Mouse (Mus musculus) midbrain, embryonic 11.5 days (tissue): Measurements from ENCODE around the gene Golga5. TPM values are rescaled to one million over a fixed set of nuclear protein-coding genes. Genes with fewer than 3 reads are reported as not detected.

ENCODE experiments used
- ATAC-seq: fragments of 200-750 bp; cut with Nextera tagmentation; 2 replicates; pipeline ENCODE4 v1.8.0; 2017; ENCODE audit warnings: moderate TSS enrichment, moderate library complexity; ENCODE audit not compliant: low FRiP score
- DNase-seq: peaks from one replicate; pipeline ENCODE4 v3.0.0; 2015; ENCODE audit warnings: low spot score; ENCODE audit errors: missing footprints
- H3K27ac ChIP-seq: fragments of 300-500 bp; sonication (generic); 2 replicates; pipeline ENCODE4 v1.5.1; 2014; ENCODE audit warnings: low read depth, low read length
- H3K27me3 ChIP-seq: fragments of 300-500 bp; sonication (generic); 2 replicates; pipeline ENCODE4 v1.6.1; 2014; ENCODE audit warnings: mild to moderate bottlenecking, low read length, moderate library complexity, mixed read lengths; ENCODE audit not compliant: control insufficient read depth, insufficient read depth
- H3K36me3 ChIP-seq: fragments of 300-500 bp; sonication (generic); 2 replicates; pipeline ENCODE4 v1.6.1; 2014; ENCODE audit warnings: mild to moderate bottlenecking, low read length, moderate library complexity, mixed read lengths; ENCODE audit not compliant: control insufficient read depth, insufficient read depth
- H3K4me1 ChIP-seq: fragments of 300-500 bp; sonication (generic); 2 replicates; pipeline ENCODE4 v1.6.1; 2014; ENCODE audit warnings: low read length; ENCODE audit not compliant: control insufficient read depth, insufficient read depth
- H3K4me2 ChIP-seq: fragments of 300-500 bp; sonication (generic); 2 replicates; pipeline ENCODE4 v1.6.1; 2014; ENCODE audit warnings: mild to moderate bottlenecking, moderate library complexity
- H3K4me3 ChIP-seq: fragments of 300-500 bp; sonication (generic); 2 replicates; pipeline ENCODE4 v1.5.1; 2014; ENCODE audit warnings: low read depth, low read length
- H3K9ac ChIP-seq: fragments of 300-500 bp; sonication (generic); 2 replicates; pipeline ENCODE4 v1.6.1; 2014; ENCODE audit warnings: low read length
- H3K9me3 ChIP-seq: fragments of 300-500 bp; sonication (generic); 2 replicates; pipeline ENCODE4 v1.6.1; 2016; ENCODE audit warnings: low read length; ENCODE audit not compliant: control insufficient read depth
- WGBS: fragments of 180-500 bp; shearing (Covaris S2); extraction: QIAGEN DNeasy Blood & Tissue Kit; methylation state at CpG from one replicate; pipeline ENCODE4 v1.1.7; 2014; 5-methylcytosine and 5-hydroxymethylcytosine counted together
- polyA plus RNA-seq: library from polyadenylated mRNA; unstranded; fragments of >200 nt; fragmentation: Nextera tagmentation; extraction: Ambion mirVana; gene quantifications from 2 replicates; pipeline ENCODE4 v1.2.1, GENCODE M21; 2014

Gene Golga5
- polyA plus RNA-seq, 1 experiment from 2014 or later = 31.6 TPM

DNA sequence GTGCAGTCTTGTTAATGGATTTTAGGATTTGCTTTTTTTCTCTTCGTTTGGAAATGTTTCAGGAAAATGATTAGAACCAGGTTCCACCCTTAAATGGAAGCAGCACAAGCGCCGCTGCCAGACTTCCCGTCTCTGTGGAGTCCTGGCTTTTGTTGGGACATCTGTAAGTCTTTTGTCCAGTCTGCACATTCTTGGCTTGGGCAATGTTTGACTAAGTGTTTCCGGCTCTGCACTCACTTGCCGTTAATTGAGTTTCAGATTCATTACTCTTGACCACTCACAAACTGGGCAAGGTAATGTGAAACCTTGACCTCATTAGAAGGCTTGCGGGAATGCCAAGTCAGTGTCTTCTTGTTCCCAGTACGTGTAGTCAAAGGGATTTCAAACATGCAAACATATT, 29.8 kb downstream of the Golga5 start:
- Histone ChIP-seq H3K4me2 (no peak overlapping the region), H3K36me3 (no peaks in the 10 kb centered on the region), H3K9ac (no peak overlapping the region), H3K4me3 (no peak overlapping the region), H3K27me3 (no peaks in the 10 kb centered on the region), H3K4me1 (no peaks in the 10 kb centered on the region), H3K9me3 (no peaks in the 10 kb centered on the region), H3K27ac (no peak overlapping the region)
- no peak for DNase-seq
- no peak for ATAC-seq
- WGBS = 77% methylated on average over 8 of the region's 8 CpGs

DNA sequence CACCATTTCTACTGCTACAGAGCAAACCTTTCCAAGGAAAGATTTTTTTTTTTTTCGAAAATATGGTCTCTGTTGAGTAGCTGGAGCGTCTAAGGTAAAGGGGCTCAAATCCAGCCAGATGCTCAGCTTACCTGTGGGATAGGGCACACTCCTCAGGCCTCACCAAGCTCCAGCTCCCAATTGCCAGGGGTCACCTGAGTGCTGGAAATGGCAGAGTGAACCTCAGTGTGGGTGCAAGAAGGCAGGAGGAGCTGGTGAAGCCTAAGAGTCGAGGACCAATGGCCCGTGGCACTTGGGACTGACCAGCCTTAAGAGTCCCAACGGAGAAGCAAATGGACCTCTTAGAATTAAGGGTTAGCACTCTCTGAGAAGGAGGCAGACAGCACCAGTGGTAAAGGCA, 30.3 kb downstream of the Golga5 start:
- no peak overlapping the region for H3K4me2 ChIP-seq
- no peaks in the 10 kb centered on the region for H3K36me3 ChIP-seq
- no peak overlapping the region for H3K9ac ChIP-seq
- DNase-seq (no peak), ATAC-seq (no peak)
- H3K9me3 ChIP-seq = no peaks in the 10 kb centered on the region
- H3K27me3 ChIP-seq = no peaks in the 10 kb centered on the region
- WGBS = 91% methylated on average over 5 of the region's 5 CpGs
- H3K4me3 ChIP-seq = no peak overlapping the region
- H3K27ac ChIP-seq = no peak overlapping the region
- H3K4me1 ChIP-seq = no peaks in the 10 kb centered on the region

DNA sequence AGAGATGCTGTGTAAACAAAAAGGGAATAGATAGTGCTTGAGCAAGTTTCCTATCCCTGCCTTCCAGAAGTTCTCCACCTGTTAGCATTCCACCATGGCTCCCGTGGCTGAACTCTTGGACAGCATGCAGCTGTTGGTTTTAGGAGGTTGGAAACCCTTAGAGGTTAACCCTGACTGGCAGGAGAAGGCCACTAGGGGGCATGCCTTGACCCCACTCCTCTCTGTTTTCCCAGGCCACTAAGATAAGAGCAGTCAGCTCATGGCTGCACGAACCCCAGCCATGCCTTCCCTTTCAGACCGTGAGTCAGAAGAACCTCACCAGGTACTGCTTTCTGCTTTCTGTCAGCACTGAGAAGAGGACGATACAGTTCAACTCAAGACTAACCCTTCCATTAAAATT, 30.8 kb downstream of the Golga5 start:
- DNase-seq (no peak), ATAC-seq (no peak)
- H3K9me3 ChIP-seq = no peaks in the 10 kb centered on the region
- no peaks in the 10 kb centered on the region for H3K36me3 ChIP-seq
- H3K9ac ChIP-seq = no peak overlapping the region
- no peaks in the 10 kb centered on the region for H3K4me1 ChIP-seq
- H3K27me3 ChIP-seq = no peaks in the 10 kb centered on the region
- H3K4me2 ChIP-seq = no peak overlapping the region
- H3K4me3 ChIP-seq = no peak overlapping the region
- WGBS = 70% methylated on average over 4 of the region's 4 CpGs
- no peak overlapping the region for H3K27ac ChIP-seq

DNA sequence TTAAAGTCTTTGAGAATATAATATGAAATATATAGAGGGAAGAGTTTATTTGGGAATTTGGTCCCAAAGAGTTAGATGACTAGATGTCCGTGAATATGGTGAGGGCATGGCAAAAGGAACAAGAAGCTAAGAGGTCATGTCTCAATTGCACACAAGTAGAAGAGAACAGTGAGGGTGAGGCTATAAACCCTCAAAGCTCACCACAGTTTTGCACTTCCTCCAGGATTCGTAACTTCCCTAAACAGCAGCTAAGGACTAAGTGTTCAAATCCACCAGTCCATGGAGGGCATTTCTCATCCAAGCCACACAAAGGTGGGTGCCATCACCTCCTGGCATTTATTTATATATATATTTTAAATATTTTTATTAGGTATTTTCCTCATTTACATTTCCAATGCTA, 32.1 kb downstream of the Golga5 start:
- no peaks in the 10 kb centered on the region for H3K4me1 ChIP-seq
- H3K9ac ChIP-seq = no peak overlapping the region
- DNase-seq (no peak), ATAC-seq (no peak)
- H3K36me3 ChIP-seq = no peaks in the 10 kb centered on the region
- 95% methylated on average over 2 of the region's 2 CpGs for WGBS
- no peak overlapping the region for H3K27ac ChIP-seq
- H3K27me3 ChIP-seq = no peaks in the 10 kb centered on the region
- no peaks in the 10 kb centered on the region for H3K9me3 ChIP-seq
- no peak overlapping the region for H3K4me2 ChIP-seq
- no peak overlapping the region for H3K4me3 ChIP-seq

DNA sequence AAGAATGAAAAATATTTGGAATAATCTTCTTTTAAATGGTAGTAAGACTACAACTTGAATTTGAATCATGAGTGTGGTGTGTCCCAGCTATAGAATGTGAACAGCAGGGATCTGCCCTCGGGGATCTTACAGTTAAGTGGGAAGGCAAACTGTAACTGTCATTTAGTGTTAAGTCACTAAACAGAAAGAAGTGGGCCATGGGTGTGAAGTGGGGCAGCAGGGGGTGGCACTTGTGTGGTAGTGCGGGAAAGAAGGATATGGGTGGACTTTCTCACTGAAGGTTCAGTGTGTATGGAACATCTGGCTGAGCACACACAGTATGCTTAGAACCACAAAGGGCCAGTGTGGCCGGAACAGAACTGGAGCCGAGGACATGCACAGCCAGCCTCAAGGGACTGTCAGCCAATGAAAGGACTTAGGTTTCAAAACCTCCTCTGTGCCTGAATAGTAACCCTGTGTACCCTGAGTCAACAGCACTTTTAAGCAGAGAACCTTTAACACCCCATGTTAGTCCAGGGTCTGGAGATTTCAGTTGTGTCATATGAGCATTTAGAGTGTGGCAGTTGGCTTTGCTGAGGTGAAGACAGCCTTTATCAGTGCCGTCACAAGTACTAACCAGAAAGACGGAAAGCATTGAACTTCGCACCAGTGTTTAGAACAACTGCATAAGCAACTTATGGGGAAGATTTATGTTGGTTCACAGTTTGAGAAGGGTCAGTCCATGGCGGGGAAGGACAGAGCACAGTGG, 33.1 kb downstream of the Golga5 start:
- ATAC-seq = no peak
- H3K4me2 ChIP-seq = no peak overlapping the region
- no peaks in the 10 kb centered on the region for H3K4me1 ChIP-seq
- no peak for DNase-seq
- H3K27me3 ChIP-seq = no peaks in the 10 kb centered on the region
- no peak overlapping the region for H3K9ac ChIP-seq
- no peaks in the 10 kb centered on the region for H3K9me3 ChIP-seq
- H3K4me3 ChIP-seq = no peak overlapping the region
- H3K36me3 ChIP-seq = no peaks in the 10 kb centered on the region
- no peak overlapping the region for H3K27ac ChIP-seq
- 90% methylated on average over 8 of the region's 8 CpGs for WGBS

DNA sequence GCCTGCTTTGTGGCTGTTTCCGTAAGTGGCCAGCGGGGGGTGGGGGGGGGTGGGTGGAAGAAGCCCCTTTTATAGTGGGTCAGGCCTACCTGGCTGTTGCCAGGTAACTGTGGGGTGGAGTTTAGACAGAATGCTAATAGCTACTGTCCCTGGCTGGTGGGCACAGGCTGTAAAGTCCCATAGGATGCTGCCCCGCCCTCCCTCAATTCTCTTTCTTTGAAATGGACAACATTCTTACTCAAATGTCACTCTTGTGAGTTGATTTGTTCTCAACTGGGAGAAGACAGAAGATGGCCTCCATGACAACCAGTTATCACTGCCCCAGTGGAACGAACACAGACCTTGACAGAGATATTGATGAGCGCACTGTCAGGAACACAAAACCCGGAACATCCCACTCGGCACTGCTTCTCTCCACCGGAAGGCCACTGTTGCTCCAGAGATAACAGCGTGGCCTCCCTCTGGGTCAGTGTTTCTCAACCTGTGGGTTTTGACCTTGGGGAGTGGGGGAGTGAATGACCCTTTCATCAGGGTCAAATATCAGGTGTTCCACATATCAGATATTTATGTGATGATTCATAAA, 36.3 kb downstream of the Golga5 start:
- no peak overlapping the region for H3K4me3 ChIP-seq
- 72% methylated on average over 9 of the region's 9 CpGs for WGBS
- no peaks in the 10 kb centered on the region for H3K27me3 ChIP-seq
- no peaks in the 10 kb centered on the region for H3K36me3 ChIP-seq
- no peak overlapping the region for H3K4me2 ChIP-seq
- no peak overlapping the region for H3K27ac ChIP-seq
- no peaks in the 10 kb centered on the region for H3K9me3 ChIP-seq
- no peak for DNase-seq
- H3K4me1 ChIP-seq = no peaks in the 10 kb centered on the region
- no peak for ATAC-seq
- H3K9ac ChIP-seq = no peak overlapping the region

DNA sequence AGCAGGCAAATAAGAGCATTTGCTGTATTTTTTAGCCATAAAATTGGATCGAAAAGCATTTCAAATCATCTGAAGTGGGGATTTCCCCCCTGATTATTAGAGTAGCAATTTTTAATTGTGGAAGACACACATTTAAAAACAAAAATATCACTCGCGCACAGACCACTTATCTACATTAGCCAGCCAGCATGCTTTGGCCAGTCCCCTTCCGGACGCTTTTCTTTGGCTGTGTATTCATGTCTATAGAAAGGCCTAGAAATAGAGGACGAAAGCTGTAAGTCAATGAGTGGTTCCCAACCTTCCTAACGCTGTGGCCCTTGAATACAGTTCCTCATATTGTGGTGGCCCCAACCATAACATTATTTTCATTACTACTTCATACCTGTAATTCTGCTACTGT, 37.0 kb downstream of the Golga5 start:
- Histone ChIP-seq H3K4me1 (no peaks in the 10 kb centered on the region), H3K27ac (no peak overlapping the region), H3K9ac (no peak overlapping the region), H3K4me3 (no peak overlapping the region), H3K27me3 (no peaks in the 10 kb centered on the region), H3K9me3 (no peaks in the 10 kb centered on the region), H3K4me2 (no peak overlapping the region), H3K36me3 (no peaks in the 10 kb centered on the region)
- ATAC-seq (no peak), DNase-seq (no peak)
- 90% methylated on average over 7 of the region's 7 CpGs for WGBS

DNA sequence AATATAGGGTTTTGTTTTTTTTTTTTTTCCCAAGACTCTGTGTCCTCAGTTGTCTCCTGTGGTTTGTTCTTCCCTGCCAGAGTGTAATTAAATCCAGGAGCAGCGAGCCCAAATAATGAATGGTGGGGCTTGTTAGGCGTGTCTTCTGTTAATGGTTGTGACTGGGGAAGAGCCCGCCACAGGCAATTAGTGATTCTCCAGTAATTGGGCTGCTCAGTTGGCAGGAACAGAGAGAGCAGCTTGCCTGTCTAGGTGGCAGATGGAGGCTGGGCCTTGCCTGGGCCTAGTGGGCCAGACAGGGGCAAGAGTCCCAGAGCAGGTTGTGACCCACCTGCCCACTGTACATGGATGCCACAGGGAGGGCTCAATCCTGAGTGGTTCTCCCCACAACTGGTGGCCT, 42.4 kb downstream of the Golga5 start:
- no peak for ATAC-seq
- no peak overlapping the region for H3K27ac ChIP-seq
- 60% methylated on average over 3 of the region's 3 CpGs for WGBS

DNA sequence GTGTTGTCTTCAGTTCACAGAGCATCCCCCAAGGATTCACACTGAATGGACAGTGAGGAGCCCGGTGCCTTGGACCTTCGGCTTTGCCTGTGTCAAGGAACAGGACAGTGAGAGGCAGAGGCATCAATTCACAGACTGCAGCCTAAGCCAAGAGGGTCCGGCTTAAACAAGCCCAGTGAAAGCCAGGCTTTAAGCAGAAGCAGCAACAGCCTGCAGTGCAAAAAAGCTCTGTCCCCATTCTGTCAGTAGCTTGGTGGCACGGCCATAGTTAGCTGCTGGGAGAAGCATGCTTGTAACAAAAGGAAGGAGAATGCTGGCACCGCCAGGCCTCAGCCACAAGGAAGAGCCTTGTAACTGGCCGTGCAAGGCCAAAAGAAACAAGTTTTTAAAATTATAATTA, 45.2 kb downstream of the Golga5 start:
- 72% methylated on average over 6 of the region's 6 CpGs for WGBS
- no peak overlapping the region for H3K4me3 ChIP-seq
- no peaks in the 10 kb centered on the region for H3K4me1 ChIP-seq
- no peaks in the 10 kb centered on the region for H3K27me3 ChIP-seq
- no peaks in the 10 kb centered on the region for H3K36me3 ChIP-seq
- no peak overlapping the region for H3K9ac ChIP-seq
- H3K27ac ChIP-seq = no peak overlapping the region
- no peak for ATAC-seq
- DNase-seq = no peak
- no peaks in the 10 kb centered on the region for H3K9me3 ChIP-seq
- no peak overlapping the region for H3K4me2 ChIP-seq

More for the DNA sequence above, 42.4 kb downstream of the Golga5 start:
- no peak for DNase-seq
- Histone ChIP-seq H3K4me3 (no peak overlapping the region), H3K9ac (no peak overlapping the region), H3K4me1 (no peaks in the 10 kb centered on the region), H3K4me2 (no peak overlapping the region), H3K9me3 (no peaks in the 10 kb centered on the region), H3K27me3 (no peaks in the 10 kb centered on the region), H3K36me3 (no peaks in the 10 kb centered on the region)
